Mouse (Mus musculus): Measurements from ENCODE around the gene Poln. TPM values are rescaled to one million over a fixed set of nuclear protein-coding genes. Genes with fewer than 3 reads are reported as not detected.

The Poln gene
- polyA plus RNA-seq, 1 experiment from 2014 or later, result 0.07 TPM

GRCm38 (mm10) chr5:33998505-33998877 lies 170.8 kb downstream of the Poln start:
- Histone ChIP-seq H3K4me1 (replicated peaks; ENCODE audit: control insufficient read depth, insufficient read depth) (no peaks in the 10 kb centered on the region; the same call in 1 of the 2 replicates), H3K27ac (replicated peaks) (no peak overlapping the region), H3K4me2 (replicated peaks; ENCODE audit: low read depth) (no peak overlapping the region), H3K36me3 (ENCODE audit: control insufficient read depth, insufficient read depth, low read length) (no peaks in the 10 kb centered on the region), H3K9ac (ENCODE audit: low read length) (no peak overlapping the region), H3K4me3 (ENCODE audit: low read depth, low read length) (no peak overlapping the region), H3K9me3 (ENCODE audit: control insufficient read depth, low read length) (no peaks in the 10 kb centered on the region), H3K27me3 (ENCODE audit: control insufficient read depth, insufficient read depth, low read length) (peaks cover 16% of the 10 kb centered on the region)
- TF ChIP-seq CTCF (IDR thresholded peaks at IDR 0.05; ENCODE audit: low read depth) (no peak), EP300 (optimal IDR thresholded peaks at IDR 0.05) (no peak)
- 93% methylated on average over 3 of the region's 3 CpGs for WGBS
- ATAC-seq (ENCODE audit: low FRiP score, low TSS enrichment) (no peak), DNase-seq (ENCODE audit: low spot score) (no peak)

DNA sequence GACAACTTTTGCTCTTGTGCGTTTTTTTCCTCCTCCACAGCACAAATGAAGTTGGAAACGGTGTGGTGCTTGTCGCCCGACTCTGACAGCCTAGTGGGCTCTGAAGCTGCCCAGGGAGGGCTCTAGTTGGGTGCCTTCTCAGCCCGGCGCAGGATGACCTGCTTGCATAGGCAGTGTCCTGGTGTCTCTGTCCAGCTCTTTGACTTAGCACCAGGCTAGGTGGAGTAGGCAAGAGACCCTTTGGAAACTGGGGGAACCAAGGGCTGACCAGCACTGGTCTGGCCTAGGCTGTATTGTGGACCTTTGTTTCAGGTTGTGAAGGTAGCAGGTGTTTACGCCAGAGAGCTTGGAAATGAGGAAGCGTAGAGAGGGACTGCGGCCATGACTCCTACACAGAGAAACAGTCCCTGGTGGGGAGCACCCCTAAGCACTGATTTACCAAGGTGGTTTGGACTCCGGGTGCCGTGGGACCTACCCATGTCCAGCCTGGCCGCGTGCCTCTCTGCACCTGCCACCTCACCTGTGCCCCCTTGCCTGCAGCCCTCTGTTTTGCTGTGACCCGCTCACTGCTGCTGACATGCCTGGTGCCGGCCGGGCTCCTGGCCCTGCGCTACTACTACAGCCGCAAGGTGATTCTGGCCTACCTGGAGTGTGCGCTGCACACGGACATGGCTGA lies 171.3 kb downstream of the Poln start:
- no peaks in the 10 kb centered on the region for H3K36me3 ChIP-seq (ENCODE audit: control insufficient read depth, insufficient read depth, low read length)
- no peak for ATAC-seq (ENCODE audit: low FRiP score, low TSS enrichment)

DNA sequence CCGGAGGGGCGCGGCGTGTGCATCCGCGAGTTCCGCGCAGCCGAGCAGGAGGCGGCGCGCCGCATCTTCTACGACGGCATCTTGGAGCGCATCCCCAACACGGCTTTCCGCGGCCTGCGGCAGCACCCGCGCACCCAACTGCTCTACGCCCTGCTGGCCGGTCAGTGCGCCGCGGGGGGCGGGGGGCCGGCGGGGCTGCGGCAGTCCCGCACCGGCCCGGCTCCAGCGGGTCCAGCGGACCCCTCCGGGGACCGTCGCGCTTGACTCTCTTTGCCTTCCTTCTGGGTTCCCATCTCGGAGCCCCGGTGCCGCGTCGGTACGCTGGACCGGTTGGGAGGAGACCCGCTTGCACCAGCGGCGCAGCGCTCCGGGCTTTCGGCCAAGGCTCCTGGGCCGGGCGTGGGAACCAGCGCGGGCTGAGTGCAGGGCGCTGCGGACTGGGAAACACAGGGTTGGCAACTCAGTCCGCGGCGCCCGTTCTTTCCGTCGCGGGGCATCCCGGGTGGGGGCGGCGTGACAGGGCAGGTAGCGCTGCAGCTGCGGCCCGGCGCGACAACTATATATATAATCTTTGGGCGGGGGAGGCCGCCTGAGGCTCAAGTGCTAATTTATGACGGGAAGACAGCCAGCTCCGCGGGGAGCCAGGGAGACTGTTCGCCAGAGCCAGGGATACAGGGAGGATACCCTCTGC lies 172.1 kb downstream of the Poln start:
- H3K9me3 ChIP-seq (ENCODE audit: control insufficient read depth, low read length), result no peaks in the 10 kb centered on the region
- H3K27ac ChIP-seq (replicated peaks), result no peak overlapping the region
- DNase-seq (ENCODE audit: low spot score), result peak; percentile 52
- no peak for ATAC-seq (ENCODE audit: low FRiP score, low TSS enrichment)
- H3K4me3 ChIP-seq (ENCODE audit: low read depth, low read length), result peak overlapping the region; percentile 54
- TF ChIP-seq CTCF (IDR thresholded peaks at IDR 0.05; ENCODE audit: low read depth), result no peak
- no peak for TF ChIP-seq EP300 (optimal IDR thresholded peaks at IDR 0.05)
- no peaks in the 10 kb centered on the region; the same call in 1 of the 2 replicates for H3K4me1 ChIP-seq (replicated peaks; ENCODE audit: control insufficient read depth, insufficient read depth)
- no peak overlapping the region for H3K9ac ChIP-seq (ENCODE audit: low read length)
- H3K27me3 ChIP-seq (ENCODE audit: control insufficient read depth, insufficient read depth, low read length), result peaks cover 16% of the 10 kb centered on the region
- H3K4me2 ChIP-seq (replicated peaks; ENCODE audit: low read depth), result peak overlapping the region; percentile 89
- WGBS, result under 1% methylated on average over 72 of the region's 80 CpGs
- H3K36me3 ChIP-seq (ENCODE audit: control insufficient read depth, insufficient read depth, low read length), result no peaks in the 10 kb centered on the region

More for the DNA sequence above, 171.3 kb downstream of the Poln start:
- Histone ChIP-seq H3K4me2 (replicated peaks; ENCODE audit: low read depth) (no peak overlapping the region), H3K27me3 (ENCODE audit: control insufficient read depth, insufficient read depth, low read length) (peaks cover 16% of the 10 kb centered on the region), H3K9ac (ENCODE audit: low read length) (no peak overlapping the region), H3K27ac (replicated peaks) (no peak overlapping the region), H3K4me1 (replicated peaks; ENCODE audit: control insufficient read depth, insufficient read depth) (no peaks in the 10 kb centered on the region; the same call in 1 of the 2 replicates), H3K9me3 (ENCODE audit: control insufficient read depth, low read length) (no peaks in the 10 kb centered on the region), H3K4me3 (ENCODE audit: low read depth, low read length) (no peak overlapping the region)
- WGBS, result 70% methylated on average over 20 of the region's 20 CpGs
- TF ChIP-seq CTCF (IDR thresholded peaks at IDR 0.05; ENCODE audit: low read depth) (no peak), EP300 (optimal IDR thresholded peaks at IDR 0.05) (no peak)
- DNase-seq (ENCODE audit: low spot score), result no peak

DNA sequence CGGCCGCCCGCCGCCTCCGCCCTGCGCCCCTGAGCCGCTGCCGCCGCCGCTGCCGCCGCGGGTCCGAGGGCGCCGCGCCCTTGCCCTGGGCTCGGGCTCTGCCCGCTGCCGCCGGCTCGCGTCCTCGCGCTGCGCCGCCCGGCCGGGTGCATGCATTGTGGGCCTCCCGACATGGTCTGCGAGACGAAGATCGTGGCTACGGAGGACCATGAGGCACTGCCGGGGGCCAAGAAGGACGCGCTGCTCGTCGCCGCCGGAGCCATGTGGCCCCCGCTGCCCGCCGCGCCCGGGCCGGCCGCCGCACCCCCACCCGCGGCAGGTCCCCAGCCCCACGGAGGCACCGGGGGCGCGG lies 172.6 kb downstream of the Poln start:
- peak; percentile 13; the same call in 1 of the 2 replicates for ATAC-seq (ENCODE audit: low FRiP score, low TSS enrichment)
- Histone ChIP-seq H3K27me3 (ENCODE audit: control insufficient read depth, insufficient read depth, low read length) (peaks cover 16% of the 10 kb centered on the region), H3K9ac (ENCODE audit: low read length) (no peak overlapping the region), H3K4me3 (ENCODE audit: low read depth, low read length) (peak overlapping the region; percentile 54), H3K4me1 (replicated peaks; ENCODE audit: control insufficient read depth, insufficient read depth) (no peaks in the 10 kb centered on the region; the same call in 1 of the 2 replicates), H3K36me3 (ENCODE audit: control insufficient read depth, insufficient read depth, low read length) (no peaks in the 10 kb centered on the region), H3K27ac (replicated peaks) (no peak overlapping the region), H3K9me3 (ENCODE audit: control insufficient read depth, low read length) (no peaks in the 10 kb centered on the region), H3K4me2 (replicated peaks; ENCODE audit: low read depth) (peak overlapping the region; percentile 89)
- no peak for DNase-seq (ENCODE audit: low spot score)
- WGBS, result 1% methylated on average over 34 of the region's 55 CpGs
- no peak for TF ChIP-seq EP300 (optimal IDR thresholded peaks at IDR 0.05)
- TF ChIP-seq CTCF (IDR thresholded peaks at IDR 0.05; ENCODE audit: low read depth), result no peak

- Histone ChIP-seq H3K27ac (replicated peaks) (no peak within 1 kb of the TSS), H3K4me2 (replicated peaks; ENCODE audit: low read depth) (peak within 1 kb of the TSS; percentile 89), H3K4me3 (ENCODE audit: low read depth, low read length) (peak within 1 kb of the TSS; percentile 54), H3K36me3 (ENCODE audit: control insufficient read depth, insufficient read depth, low read length) (no peaks in the 10 kb centered on the region), H3K4me1 (replicated peaks; ENCODE audit: control insufficient read depth, insufficient read depth) (no peaks in the 10 kb centered on the region; the same call in 1 of the 2 replicates), H3K27me3 (ENCODE audit: control insufficient read depth, insufficient read depth, low read length) (peaks cover 16% of the 10 kb centered on the region), H3K9ac (ENCODE audit: low read length) (0 out of 2 replicates have a peak within 1 kb of the TSS, but pooled peaks have one; percentile 27), H3K9me3 (ENCODE audit: control insufficient read depth, low read length) (no peaks in the 10 kb centered on the region)
- TF ChIP-seq CTCF (IDR thresholded peaks at IDR 0.05; ENCODE audit: low read depth) (no peak), EP300 (optimal IDR thresholded peaks at IDR 0.05) (no peak)
- under 1% methylated on average over 73 of the region's 90 CpGs for WGBS
- DNase-seq (ENCODE audit: low spot score) (peak; percentile 29), ATAC-seq (ENCODE audit: low FRiP score, low TSS enrichment) (peak; percentile 41)
These were observed 173.2 kb downstream of the Poln start, which contains the start of gene Nat8l for GRCm38 (mm10) chr5:33995843-33996693. TSS of gene Nat8l (plus strand) at chr5:33995984.

Data from stomach, postnatal 0 days (tissue).